Mouse (Mus musculus): Measurements from ENCODE around the gene Cd44.

The Cd44 gene

GRCm38 (mm10) chr2:102900875-102901827 lies at the start of gene Cd44:
Gene Cd44 (minus strand): TSS chr2:102901665.
- no peak for DNase-seq (ENCODE audit: low read depth, low spot score)

- no peak for DNase-seq (ENCODE audit: low read depth, low spot score)
These were observed 47.0 kb upstream of the Cd44 start for GRCm38 (mm10) chr2:102948481-102948857.

- DNase-seq (ENCODE audit: low read depth, low spot score): no peak
These were observed 46.5 kb upstream of the Cd44 start for GRCm38 (mm10) chr2:102947846-102948480.

GRCm38 (mm10) chr2:102945111-102945510 lies 43.6 kb upstream of the Cd44 start:
- DNase-seq (ENCODE audit: low read depth, low spot score): no peak

- DNase-seq (ENCODE audit: low read depth, low spot score): no peak
These were observed 43.0 kb upstream of the Cd44 start for GRCm38 (mm10) chr2:102944415-102945012.

GRCm38 (mm10) chr2:102943983-102944382 lies 42.5 kb upstream of the Cd44 start:
- DNase-seq (ENCODE audit: low read depth, low spot score): no peak

GRCm38 (mm10) chr2:102942782-102943080 lies 41.3 kb upstream of the Cd44 start:
- DNase-seq (ENCODE audit: low read depth, low spot score): no peak

- DNase-seq (ENCODE audit: low read depth, low spot score): no peak
These were observed 40.7 kb upstream of the Cd44 start for GRCm38 (mm10) chr2:102941937-102942781.

GRCm38 (mm10) chr2:102940813-102941361 lies 39.4 kb upstream of the Cd44 start:
- no peak for DNase-seq (ENCODE audit: low read depth, low spot score)

GRCm38 (mm10) chr2:102940158-102940557 lies 38.7 kb upstream of the Cd44 start:
- DNase-seq (ENCODE audit: low read depth, low spot score): no peak

- DNase-seq (ENCODE audit: low read depth, low spot score): no peak
These were observed 35.4 kb upstream of the Cd44 start for GRCm38 (mm10) chr2:102936886-102937285.

- DNase-seq (ENCODE audit: low read depth, low spot score): no peak
These were observed 33.4 kb upstream of the Cd44 start for GRCm38 (mm10) chr2:102934834-102935233.

- no peak for DNase-seq (ENCODE audit: low read depth, low spot score)
These were observed 32.3 kb upstream of the Cd44 start for GRCm38 (mm10) chr2:102933787-102934186.

GRCm38 (mm10) chr2:102933142-102933541 lies 31.7 kb upstream of the Cd44 start:
- DNase-seq (ENCODE audit: low read depth, low spot score): no peak

GRCm38 (mm10) chr2:102932667-102933066 lies 31.2 kb upstream of the Cd44 start:
- DNase-seq (ENCODE audit: low read depth, low spot score): no peak

GRCm38 (mm10) chr2:102928211-102928610 lies 26.7 kb upstream of the Cd44 start:
- DNase-seq (ENCODE audit: low read depth, low spot score): no peak

GRCm38 (mm10) chr2:102924480-102924879 lies 23.0 kb upstream of the Cd44 start:
- DNase-seq (ENCODE audit: low read depth, low spot score): no peak

GRCm38 (mm10) chr2:102923682-102924081 lies 22.2 kb upstream of the Cd44 start:
- DNase-seq (ENCODE audit: low read depth, low spot score): no peak

GRCm38 (mm10) chr2:102922066-102922465 lies 20.6 kb upstream of the Cd44 start:
- DNase-seq (ENCODE audit: low read depth, low spot score): no peak

GRCm38 (mm10) chr2:102918301-102918700 lies 16.8 kb upstream of the Cd44 start:
- no peak for DNase-seq (ENCODE audit: low read depth, low spot score)

- no peak for DNase-seq (ENCODE audit: low read depth, low spot score)
These were observed 15.1 kb upstream of the Cd44 start for GRCm38 (mm10) chr2:102916596-102916995.

Measured in WW6 (cell line).